Mouse (Mus musculus) gonadal fat pad, adult 2 months (tissue): Measurements from ENCODE around the gene 1500011B03Rik. TPM values are rescaled to one million over a fixed set of nuclear protein-coding genes. Genes with fewer than 3 reads are reported as not detected.

Experiments used
- DNase-seq: peaks from one replicate; pipeline ENCODE4 v3.0.0-alpha.2; 2012; ENCODE audit warnings: low read depth
- polyA plus RNA-seq: library from polyadenylated mRNA; depleted of rRNA; stranded (reverse); fragments of >200 nt; gene quantifications from 2 replicates; pipeline ENCODE4 v1.2.3, GENCODE M21; 2012

The 1500011B03Rik gene
- polyA plus RNA-seq, 1 experiment, result 286 TPM

GRCm38 (mm10) chr5:114809181-114809756 is 14.0 kb downstream of the 1500011B03Rik start:
- DNase-seq, result no peak

- no peak for DNase-seq
These were observed 14.9 kb downstream of the 1500011B03Rik start for GRCm38 (mm10) chr5:114808385-114808784.

GRCm38 (mm10) chr5:114807893-114808292 is 15.4 kb downstream of the 1500011B03Rik start:
- DNase-seq, result no peak

GRCm38 (mm10) chr5:114807468-114807867 is 15.8 kb downstream of the 1500011B03Rik start:
- no peak for DNase-seq

GRCm38 (mm10) chr5:114807063-114807462 is 16.2 kb downstream of the 1500011B03Rik start:
- DNase-seq, result no peak

GRCm38 (mm10) chr5:114806636-114807035 is 16.6 kb downstream of the 1500011B03Rik start:
- DNase-seq, result no peak

- DNase-seq, result no peak
These were observed 17.6 kb downstream of the 1500011B03Rik start for GRCm38 (mm10) chr5:114805436-114806350.

GRCm38 (mm10) chr5:114804958-114805357 is 18.3 kb downstream of the 1500011B03Rik start:
- no peak for DNase-seq

- no peak for DNase-seq
These were observed 18.9 kb downstream of the 1500011B03Rik start for GRCm38 (mm10) chr5:114804335-114804734.

GRCm38 (mm10) chr5:114803231-114803630 is 20.0 kb downstream of the 1500011B03Rik start:
- DNase-seq, result no peak

GRCm38 (mm10) chr5:114801841-114802240 is 21.4 kb downstream of the 1500011B03Rik start:
- DNase-seq, result no peak

- no peak for DNase-seq
These were observed 22.2 kb downstream of the 1500011B03Rik start for GRCm38 (mm10) chr5:114801049-114801448.

GRCm38 (mm10) chr5:114799848-114800247 is 23.4 kb downstream of the 1500011B03Rik start:
- no peak for DNase-seq

GRCm38 (mm10) chr5:114797253-114797652 is 26.0 kb downstream of the 1500011B03Rik start:
- no peak for DNase-seq

GRCm38 (mm10) chr5:114796299-114797012 is 26.8 kb downstream of the 1500011B03Rik start:
- DNase-seq, result no peak

GRCm38 (mm10) chr5:114795653-114796052 is 27.6 kb downstream of the 1500011B03Rik start:
- no peak for DNase-seq

GRCm38 (mm10) chr5:114795231-114795630 is 28.0 kb downstream of the 1500011B03Rik start:
- no peak for DNase-seq

- DNase-seq, result no peak
These were observed 28.7 kb downstream of the 1500011B03Rik start for GRCm38 (mm10) chr5:114794609-114795008.

- no peak for DNase-seq
These were observed 30.0 kb downstream of the 1500011B03Rik start for GRCm38 (mm10) chr5:114793317-114793716.

- DNase-seq, result no peak
These were observed 38.1 kb downstream of the 1500011B03Rik start for GRCm38 (mm10) chr5:114785196-114785595.

GRCm38 (mm10) chr5:114784622-114785165 is 38.6 kb downstream of the 1500011B03Rik start:
- DNase-seq, result no peak
